Mouse (Mus musculus) bone marrow, adult 2 months (tissue): Measurements from ENCODE around the gene Gm27021.

Experiments used
- CTCF ChIP-seq: fragments of 200-500 bp; IDR thresholded peaks from 2 replicates; pipeline ENCODE4 v1.5.1; 2011; ENCODE audit warnings: low read length, control low read depth; ENCODE audit not compliant: control insufficient read depth, insufficient read depth
- POLR2A ChIP-seq: fragments of 200-500 bp; IDR thresholded peaks from 2 replicates; pipeline ENCODE4 v1.6.1; 2011; ENCODE audit warnings: low read depth, mild to moderate bottlenecking, control low read depth, low read length, borderline replicate concordance; ENCODE audit not compliant: control insufficient read depth

GRCm38 (mm10) chr8:120673298-120673697 is 5.4 kb upstream of the Gm27021 start:
- TF ChIP-seq CTCF: no peak
- TF ChIP-seq POLR2A: no peak
